Mouse (Mus musculus): ENCODE measurements at regions not wholly inside any gene's neighbourhood (a gene's known extent, or its start where the extent isn't known, plus 50 kb on each side); places are given as distances from the start of the nearest gene placed in this dataset.

DNA sequence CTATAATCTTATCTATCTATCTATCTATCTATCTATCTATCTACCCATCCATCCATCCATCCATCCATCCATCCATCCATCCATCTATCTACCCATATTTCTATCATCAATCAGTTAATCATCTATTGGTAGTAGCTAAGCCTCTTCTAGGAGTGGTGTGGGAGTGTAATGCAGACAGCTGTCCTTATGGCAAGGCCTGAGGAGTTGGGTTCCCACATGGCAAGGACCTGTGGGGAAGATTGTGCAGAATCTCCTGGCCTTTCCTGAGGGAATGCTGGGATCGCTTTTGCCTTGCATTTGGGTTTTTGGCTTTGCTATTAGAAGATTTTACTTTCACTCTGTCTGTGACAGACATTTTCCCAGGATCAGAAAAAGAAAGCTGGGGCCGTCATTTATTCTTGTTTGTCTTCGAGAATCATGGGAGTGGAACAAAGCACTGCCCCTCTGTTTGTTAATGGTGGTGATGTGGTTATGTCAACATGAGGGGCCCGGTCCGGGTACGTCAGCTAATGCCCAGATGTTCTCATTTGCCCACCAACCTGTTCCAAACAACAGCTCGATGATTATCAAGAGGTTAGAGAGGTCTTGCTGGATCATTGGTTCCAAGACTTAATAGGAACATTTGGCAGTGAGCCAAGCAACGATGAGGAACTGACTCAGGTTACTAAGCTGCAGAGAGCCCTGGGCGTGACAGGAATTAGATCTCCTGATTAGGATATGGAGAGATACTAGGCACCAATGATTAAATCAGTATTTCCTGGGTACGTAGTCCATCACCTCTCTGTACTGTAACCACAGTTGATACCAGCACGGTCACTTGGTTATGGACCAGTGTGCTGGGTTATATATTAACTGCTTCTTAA is 249.0 kb upstream of the Dusp10 start:
- Histone ChIP-seq H3K4me2 (no peak overlapping the region), H3K9me3 (no peaks in the 10 kb centered on the region), H3K4me1 (no peaks in the 10 kb centered on the region), H3K36me3 (no peaks in the 10 kb centered on the region), H3K4me3 (no peak overlapping the region), H3K9ac (no peak overlapping the region), H3K27me3 (no peaks in the 10 kb centered on the region), H3K27ac (no peak overlapping the region)
- WGBS: 43% methylated on average over 11 of the region's 11 CpGs
- no peak for ATAC-seq (ENCODE audit: borderline replicate concordance, extremely low read depth, low FRiP score, low TSS enrichment)

DNA sequence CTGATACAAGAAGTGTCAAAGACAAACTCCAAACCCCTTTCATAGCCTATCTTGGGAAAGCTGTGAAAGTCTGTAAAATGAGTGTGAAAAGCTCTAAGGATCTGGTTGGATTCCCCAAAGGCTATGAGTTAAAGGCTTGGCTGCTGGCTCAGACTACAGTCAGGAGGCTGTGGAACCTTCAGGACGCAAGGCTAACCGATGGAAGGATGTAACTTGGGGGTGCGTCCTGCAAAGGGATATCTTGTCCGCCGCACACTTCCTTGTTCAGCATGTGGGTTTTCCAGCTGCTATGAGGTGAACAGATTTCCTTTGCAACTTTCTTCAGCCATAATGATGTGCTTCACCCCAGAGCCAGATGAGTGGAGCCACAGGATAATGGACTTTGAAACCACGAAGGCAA is 240.3 kb upstream of the Dusp10 start:
- Histone ChIP-seq H3K4me3 (no peak overlapping the region), H3K9ac (no peak overlapping the region), H3K4me2 (no peak overlapping the region), H3K4me1 (no peaks in the 10 kb centered on the region), H3K9me3 (no peaks in the 10 kb centered on the region), H3K27ac (no peak overlapping the region), H3K36me3 (no peaks in the 10 kb centered on the region), H3K27me3 (no peaks in the 10 kb centered on the region)
- WGBS: 81% methylated on average over 6 of the region's 6 CpGs
- no peak for ATAC-seq (ENCODE audit: borderline replicate concordance, extremely low read depth, low FRiP score, low TSS enrichment)

DNA sequence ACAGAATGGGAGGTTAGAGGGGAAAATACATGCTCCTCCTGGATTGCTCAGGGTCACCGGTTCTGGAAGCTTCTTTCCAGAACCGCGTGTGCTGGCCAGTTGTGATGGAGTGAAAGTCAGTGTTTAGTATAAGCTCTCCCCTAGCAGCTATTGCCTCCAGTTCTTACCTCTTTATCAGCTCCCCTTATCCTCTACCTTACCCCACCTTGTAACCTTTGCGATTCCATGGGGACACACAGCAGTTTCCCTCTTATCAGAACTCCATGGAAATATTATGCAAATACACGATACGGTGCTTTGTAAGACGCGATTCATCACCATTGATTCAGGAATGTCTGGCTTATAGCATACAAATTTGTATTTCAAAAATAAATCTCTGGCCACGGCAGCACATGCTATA is 232.9 kb upstream of the Dusp10 start:
- no peaks in the 10 kb centered on the region for H3K27me3 ChIP-seq
- no peak for ATAC-seq (ENCODE audit: borderline replicate concordance, extremely low read depth, low FRiP score, low TSS enrichment)
- WGBS: 95% methylated on average over 9 of the region's 9 CpGs
- H3K27ac ChIP-seq: no peak overlapping the region
- H3K4me1 ChIP-seq: no peaks in the 10 kb centered on the region
- no peak overlapping the region for H3K9ac ChIP-seq
- H3K36me3 ChIP-seq: no peaks in the 10 kb centered on the region
- H3K9me3 ChIP-seq: no peaks in the 10 kb centered on the region
- H3K4me3 ChIP-seq: no peak overlapping the region
- H3K4me2 ChIP-seq: no peak overlapping the region

DNA sequence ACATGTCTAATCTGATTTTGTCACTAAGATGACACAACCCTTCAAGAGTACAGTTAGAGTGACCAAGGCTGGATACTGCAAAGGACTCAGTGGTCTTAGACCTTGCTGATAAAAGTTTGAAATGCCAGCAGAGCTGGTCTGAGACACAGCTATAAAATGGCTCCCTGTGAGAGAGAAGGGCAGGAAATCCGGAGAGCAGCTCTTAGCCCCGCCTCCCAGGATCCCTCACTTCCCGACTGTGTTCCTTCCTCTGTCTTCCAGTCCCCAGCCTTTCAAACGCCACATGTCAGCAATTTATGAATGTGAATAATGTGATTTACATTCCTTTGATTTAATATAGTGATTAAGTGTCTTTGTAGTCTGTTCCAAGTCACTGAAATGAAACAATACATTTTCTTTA is 232.3 kb upstream of the Dusp10 start:
- Histone ChIP-seq H3K36me3 (no peaks in the 10 kb centered on the region), H3K27ac (no peak overlapping the region), H3K27me3 (no peaks in the 10 kb centered on the region), H3K4me3 (no peak overlapping the region), H3K4me1 (no peaks in the 10 kb centered on the region), H3K9me3 (no peaks in the 10 kb centered on the region), H3K4me2 (no peak overlapping the region), H3K9ac (no peak overlapping the region)
- ATAC-seq (ENCODE audit: borderline replicate concordance, extremely low read depth, low FRiP score, low TSS enrichment): no peak
- WGBS: 48% methylated on average over 4 of the region's 4 CpGs

DNA sequence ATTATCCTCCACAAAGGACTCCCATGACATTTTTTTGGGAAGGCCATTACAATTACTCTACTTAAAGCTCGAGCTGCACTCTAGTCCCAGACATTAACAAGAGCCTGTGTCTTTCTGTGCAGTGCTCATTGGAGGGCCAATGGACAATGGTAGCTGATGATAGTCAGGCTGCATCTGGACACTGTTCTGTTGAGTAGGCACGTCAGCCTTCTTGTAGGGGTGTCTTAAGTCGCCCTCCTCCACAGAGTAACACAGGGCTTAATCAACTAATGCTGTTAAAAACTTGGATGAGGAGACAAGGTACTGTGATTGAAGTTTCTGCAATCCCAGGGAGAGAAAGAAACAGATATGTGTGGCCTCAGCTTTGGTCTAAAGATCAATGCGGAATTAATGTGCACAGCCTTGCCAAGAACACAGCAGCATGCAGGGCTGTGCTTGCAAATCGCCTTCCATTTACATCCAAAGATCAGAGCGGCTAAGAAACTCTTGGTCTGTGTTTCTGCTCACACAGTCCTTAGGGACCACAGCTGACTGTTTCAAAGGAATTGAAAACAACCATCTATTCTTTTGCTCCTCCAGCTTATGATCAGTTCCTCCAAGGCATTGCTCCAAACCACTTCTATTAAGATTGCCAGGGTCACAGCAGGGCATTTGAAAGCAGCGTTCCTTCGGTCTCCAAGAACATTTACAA is 229.5 kb upstream of the Dusp10 start:
- no peak overlapping the region for H3K4me2 ChIP-seq
- no peaks in the 10 kb centered on the region for H3K36me3 ChIP-seq
- no peak overlapping the region for H3K4me3 ChIP-seq
- no peak overlapping the region for H3K27ac ChIP-seq
- 72% methylated on average over 8 of the region's 8 CpGs for WGBS
- H3K4me1 ChIP-seq: no peaks in the 10 kb centered on the region
- no peaks in the 10 kb centered on the region for H3K27me3 ChIP-seq
- no peak overlapping the region for H3K9ac ChIP-seq
- H3K9me3 ChIP-seq: no peaks in the 10 kb centered on the region
- no peak for ATAC-seq (ENCODE audit: borderline replicate concordance, extremely low read depth, low FRiP score, low TSS enrichment)

DNA sequence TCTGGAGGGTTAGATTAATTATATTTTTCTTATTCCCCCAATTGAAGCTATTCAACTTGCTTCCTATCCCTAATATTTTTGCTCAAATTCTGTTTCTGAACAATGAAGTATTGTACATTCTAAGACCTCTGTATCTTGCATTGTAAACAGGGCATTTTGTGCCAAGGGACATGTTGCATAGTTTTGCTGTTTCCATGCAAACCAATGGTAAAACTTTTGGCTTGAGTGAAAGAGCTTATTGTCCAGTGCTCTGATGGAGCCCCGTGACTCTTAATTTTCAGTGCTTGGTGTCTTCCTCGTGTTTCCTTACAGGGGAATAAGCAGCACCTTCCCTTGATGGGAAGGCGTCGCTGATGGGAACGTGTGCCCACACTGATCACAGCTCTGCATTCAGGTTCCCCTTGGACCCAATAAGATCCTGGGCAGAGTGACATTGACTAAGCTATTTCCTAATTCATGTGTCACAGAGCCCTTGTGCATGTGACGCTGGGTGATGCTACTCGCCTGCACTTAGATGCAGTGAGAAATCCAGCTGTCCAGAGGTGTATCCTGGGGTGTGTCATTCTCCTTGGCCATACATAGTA is 220.8 kb upstream of the Dusp10 start:
- peaks cover 9% of the 10 kb centered on the region for H3K4me1 ChIP-seq
- no peaks in the 10 kb centered on the region for H3K36me3 ChIP-seq
- no peak overlapping the region for H3K9ac ChIP-seq
- no peak overlapping the region for H3K27ac ChIP-seq
- 83% methylated on average over 7 of the region's 7 CpGs for WGBS
- no peak overlapping the region for H3K4me2 ChIP-seq
- ATAC-seq (ENCODE audit: borderline replicate concordance, extremely low read depth, low FRiP score, low TSS enrichment): no peak
- H3K27me3 ChIP-seq: no peaks in the 10 kb centered on the region
- H3K9me3 ChIP-seq: no peaks in the 10 kb centered on the region
- no peak overlapping the region for H3K4me3 ChIP-seq

DNA sequence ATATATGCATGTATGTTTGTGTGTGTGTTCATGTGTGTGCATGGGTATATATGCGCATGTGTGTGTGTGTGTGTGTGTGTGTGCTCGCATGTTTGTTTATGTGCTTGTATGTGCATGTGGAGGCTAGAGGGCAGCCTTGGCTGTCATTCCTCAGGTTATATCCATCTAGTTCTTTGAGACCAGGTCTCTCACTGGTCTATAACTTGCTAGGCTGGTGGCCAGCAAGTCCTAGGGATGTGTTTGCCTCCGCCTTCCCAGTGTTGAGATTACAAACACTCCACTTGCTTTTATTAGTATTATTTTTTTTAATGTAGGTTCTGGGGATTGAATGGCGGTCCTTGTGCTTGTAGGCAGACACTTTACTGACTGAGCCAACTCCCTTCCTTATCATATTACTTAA is 219.8 kb upstream of the Dusp10 start:
- no peak for ATAC-seq (ENCODE audit: borderline replicate concordance, extremely low read depth, low FRiP score, low TSS enrichment)
- 61% methylated on average over 4 of the region's 4 CpGs for WGBS
- H3K36me3 ChIP-seq: no peaks in the 10 kb centered on the region
- no peaks in the 10 kb centered on the region for H3K9me3 ChIP-seq
- H3K27me3 ChIP-seq: no peaks in the 10 kb centered on the region
- no peak overlapping the region for H3K27ac ChIP-seq
- peaks cover 9% of the 10 kb centered on the region for H3K4me1 ChIP-seq
- H3K9ac ChIP-seq: no peak overlapping the region
- no peak overlapping the region for H3K4me2 ChIP-seq
- no peak overlapping the region for H3K4me3 ChIP-seq

DNA sequence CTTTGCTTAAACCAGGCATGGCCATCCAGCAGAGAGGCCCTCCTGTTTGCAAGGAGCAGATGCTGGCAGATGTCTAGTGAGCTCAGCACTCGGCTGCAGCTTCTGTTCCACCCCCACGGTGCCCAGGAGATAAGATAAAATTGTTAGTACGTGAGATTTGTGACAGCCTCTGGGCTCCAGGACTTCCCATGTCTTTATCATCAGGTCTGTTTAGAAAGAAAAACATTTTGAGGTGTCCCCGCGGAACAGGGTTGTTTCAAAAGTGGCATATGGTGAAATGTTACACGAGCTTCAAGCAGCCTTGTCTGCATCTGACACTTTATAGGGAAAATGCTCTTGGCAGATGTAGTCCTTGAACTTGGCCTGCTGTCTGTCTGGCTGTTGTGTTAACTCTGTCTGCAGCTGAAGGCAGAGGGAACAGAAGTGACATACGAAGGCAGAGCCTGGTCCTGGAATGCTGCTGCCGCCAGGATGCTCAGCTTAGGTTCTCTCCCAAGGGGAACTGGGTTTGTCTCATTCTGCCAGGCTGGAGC is 219.1 kb upstream of the Dusp10 start:
- Histone ChIP-seq H3K27ac (no peak overlapping the region; the same call in 1 of the 2 replicates), H3K4me2 (no peak overlapping the region), H3K9me3 (no peaks in the 10 kb centered on the region), H3K9ac (no peak overlapping the region), H3K4me1 (peaks cover 9% of the 10 kb centered on the region), H3K4me3 (no peak overlapping the region), H3K27me3 (no peaks in the 10 kb centered on the region), H3K36me3 (no peaks in the 10 kb centered on the region)
- ATAC-seq (ENCODE audit: borderline replicate concordance, extremely low read depth, low FRiP score, low TSS enrichment): no peak
- 7% methylated on average over 8 of the region's 8 CpGs for WGBS

DNA sequence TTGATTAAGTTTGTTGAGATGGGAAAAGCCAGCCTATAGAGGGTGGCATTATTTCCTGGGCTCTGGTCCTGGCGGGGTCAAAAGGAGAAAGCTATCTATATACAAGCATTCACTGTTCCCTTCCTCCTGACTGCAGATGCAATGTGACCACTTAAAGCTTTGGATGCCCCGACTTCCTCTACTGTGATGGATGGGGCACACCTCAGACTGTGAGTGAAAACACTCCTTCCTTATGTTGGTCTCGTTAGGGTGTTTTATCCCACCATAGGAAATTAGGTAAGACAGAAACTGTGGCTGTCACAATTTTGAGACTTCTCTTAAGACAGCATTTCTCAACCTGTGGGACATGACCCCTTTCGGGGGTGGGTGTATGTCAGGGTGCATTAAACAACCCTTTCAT is 210.8 kb upstream of the Dusp10 start:
- H3K27me3 ChIP-seq: no peaks in the 10 kb centered on the region
- ATAC-seq (ENCODE audit: borderline replicate concordance, extremely low read depth, low FRiP score, low TSS enrichment): no peak
- no peaks in the 10 kb centered on the region for H3K4me1 ChIP-seq
- no peak overlapping the region for H3K4me2 ChIP-seq
- no peaks in the 10 kb centered on the region for H3K36me3 ChIP-seq
- no peak overlapping the region for H3K4me3 ChIP-seq
- no peak overlapping the region for H3K27ac ChIP-seq
- no peak overlapping the region for H3K9ac ChIP-seq
- no peaks in the 10 kb centered on the region for H3K9me3 ChIP-seq
- 68% methylated on average over 4 of the region's 4 CpGs for WGBS

DNA sequence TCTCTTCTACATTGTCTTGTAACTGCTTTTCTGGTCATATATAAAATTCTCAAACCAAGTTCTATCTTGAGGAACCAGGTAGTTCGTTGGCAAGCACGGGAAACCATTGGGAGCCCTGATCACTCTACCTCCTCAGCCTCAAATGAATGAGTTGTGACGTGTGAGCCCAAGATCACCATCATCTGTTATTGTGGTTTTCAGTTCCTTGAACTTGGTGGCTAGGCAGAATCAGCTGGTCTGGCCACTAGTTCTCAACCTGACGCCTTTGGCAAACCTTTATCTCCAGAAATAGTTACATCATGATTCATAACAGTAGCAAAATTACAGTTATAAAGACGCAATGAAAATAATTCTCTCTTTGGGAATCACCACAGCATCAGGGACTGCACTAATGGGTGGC is 209.7 kb upstream of the Dusp10 start:
- Histone ChIP-seq H3K4me1 (no peaks in the 10 kb centered on the region), H3K4me3 (no peak overlapping the region), H3K36me3 (no peaks in the 10 kb centered on the region), H3K27me3 (no peaks in the 10 kb centered on the region), H3K4me2 (no peak overlapping the region), H3K27ac (no peak overlapping the region), H3K9ac (no peak overlapping the region), H3K9me3 (no peaks in the 10 kb centered on the region)
- 76% methylated on average over 5 of the region's 5 CpGs for WGBS
- ATAC-seq (ENCODE audit: borderline replicate concordance, extremely low read depth, low FRiP score, low TSS enrichment): no peak

DNA sequence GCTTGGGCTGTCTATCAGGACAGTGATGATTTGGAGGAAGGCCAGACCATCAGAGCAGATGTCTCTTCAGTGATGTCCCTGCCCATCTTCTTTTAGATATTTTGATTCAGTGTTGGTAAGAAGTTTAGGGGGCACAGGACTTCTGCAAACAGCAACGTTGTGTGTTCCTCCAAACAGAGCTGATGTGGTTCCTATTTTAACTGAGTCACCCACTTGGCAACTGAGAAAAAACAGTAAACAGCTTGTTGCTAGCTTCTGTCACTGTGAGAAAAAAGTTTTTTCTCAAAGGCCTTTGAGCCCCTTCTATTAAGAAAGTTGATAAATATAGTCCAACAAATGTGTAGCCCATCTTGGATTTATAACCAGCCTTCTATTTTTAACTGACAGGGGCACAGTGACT is 209.3 kb upstream of the Dusp10 start:
- Histone ChIP-seq H3K4me2 (no peak overlapping the region), H3K9ac (no peak overlapping the region), H3K27ac (no peak overlapping the region), H3K4me3 (no peak overlapping the region), H3K9me3 (no peaks in the 10 kb centered on the region), H3K4me1 (no peaks in the 10 kb centered on the region), H3K27me3 (no peaks in the 10 kb centered on the region), H3K36me3 (no peaks in the 10 kb centered on the region)
- no peak for ATAC-seq (ENCODE audit: borderline replicate concordance, extremely low read depth, low FRiP score, low TSS enrichment)
- 80% methylated on average over 1 of the region's 1 CpGs for WGBS

DNA sequence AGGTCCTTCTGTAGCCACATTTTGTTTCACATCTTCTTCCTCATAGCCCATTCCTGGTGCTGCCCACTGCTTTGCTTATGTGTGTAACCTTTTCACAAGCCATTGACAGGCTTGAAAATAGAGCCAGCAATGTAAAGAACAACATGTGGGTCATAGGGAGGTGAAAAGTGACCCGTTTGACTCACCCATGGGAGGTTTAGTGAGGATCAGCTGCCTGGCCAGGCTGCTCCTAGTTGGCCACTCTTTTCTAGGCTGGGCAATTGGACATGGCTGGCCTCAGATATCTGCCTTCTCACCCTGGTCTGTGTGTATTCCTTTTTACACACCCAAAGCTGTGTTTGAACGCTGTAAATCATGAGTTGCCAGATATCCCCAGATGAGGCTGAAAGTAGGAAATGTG is 208.8 kb upstream of the Dusp10 start:
- no peaks in the 10 kb centered on the region for H3K36me3 ChIP-seq
- WGBS: 66% methylated on average over 2 of the region's 2 CpGs
- H3K4me2 ChIP-seq: no peak overlapping the region
- no peaks in the 10 kb centered on the region for H3K9me3 ChIP-seq
- H3K9ac ChIP-seq: no peak overlapping the region
- H3K4me1 ChIP-seq: no peaks in the 10 kb centered on the region
- ATAC-seq (ENCODE audit: borderline replicate concordance, extremely low read depth, low FRiP score, low TSS enrichment): no peak
- H3K27ac ChIP-seq: no peak overlapping the region
- no peaks in the 10 kb centered on the region for H3K27me3 ChIP-seq
- no peak overlapping the region for H3K4me3 ChIP-seq
